Mouse (Mus musculus) embryo, embryonic 10.5 days (tissue): ENCODE data around the gene Ccnl2.
"Not testable (repeated sequence)": the region's sequence is repeated elsewhere in the genome, so short reads cannot be mapped to it uniquely, and the experiment has no call there.

Experiments used
- DNase-seq: peaks from one replicate; pipeline ENCODE4 v3.0.0-alpha.2; 2015; ENCODE audit warnings: low spot score

Gene Ccnl2

GRCm38 (mm10) chr4:155811929-155812664, at the start of gene Ccnl2:
Gene Ccnl2 (plus strand): TSS chr4:155812489.
- DNase-seq = peak; percentile 97

GRCm38 (mm10) chr4:155769496-155769879, 42.8 kb upstream of the Ccnl2 start:
- DNase-seq = no peak

- peak; percentile 93 for DNase-seq
Observed at GRCm38 (mm10) chr4:155769880-155770512, 42.3 kb upstream of the Ccnl2 start.

GRCm38 (mm10) chr4:155770626-155771025, 41.7 kb upstream of the Ccnl2 start:
- DNase-seq = no peak

- DNase-seq = no peak
Observed at GRCm38 (mm10) chr4:155771706-155772105, 40.6 kb upstream of the Ccnl2 start.

GRCm38 (mm10) chr4:155772786-155773185, 39.5 kb upstream of the Ccnl2 start:
- no peak for DNase-seq

GRCm38 (mm10) chr4:155773335-155774078, 38.8 kb upstream of the Ccnl2 start:
- DNase-seq = no peak

- DNase-seq = peak; percentile 89
Observed at GRCm38 (mm10) chr4:155774280-155774754, 38.0 kb upstream of the Ccnl2 start, which contains the start of gene Vwa1. Gene Vwa1 (minus strand): TSS chr4:155774698.

GRCm38 (mm10) chr4:155774971-155775740, 37.1 kb upstream of the Ccnl2 start:
- DNase-seq = no peak

- no peak for DNase-seq
Observed at GRCm38 (mm10) chr4:155775855-155776254, 36.4 kb upstream of the Ccnl2 start.

- DNase-seq = peak; percentile 76
Observed at GRCm38 (mm10) chr4:155776704-155777335, 35.5 kb upstream of the Ccnl2 start.

- DNase-seq = no peak
Observed at GRCm38 (mm10) chr4:155777816-155778215, 34.5 kb upstream of the Ccnl2 start.

GRCm38 (mm10) chr4:155779498-155779897, 32.8 kb upstream of the Ccnl2 start:
- no peak for DNase-seq

- DNase-seq = peak; percentile 50
Observed at GRCm38 (mm10) chr4:155780895-155781294, 31.4 kb upstream of the Ccnl2 start.

GRCm38 (mm10) chr4:155783486-155784080, 28.7 kb upstream of the Ccnl2 start:
- no peak for DNase-seq

- DNase-seq = peak; percentile 90
Observed at GRCm38 (mm10) chr4:155784081-155784701, 28.1 kb upstream of the Ccnl2 start.

- DNase-seq = no peak
Observed at GRCm38 (mm10) chr4:155785246-155785645, 27.0 kb upstream of the Ccnl2 start.

- DNase-seq = no peak
Observed at GRCm38 (mm10) chr4:155785819-155786218, 26.5 kb upstream of the Ccnl2 start, which contains the start of gene Tmem88b. Gene Tmem88b (minus strand): TSS chr4:155785874.

- no peak for DNase-seq
Observed at GRCm38 (mm10) chr4:155788300-155788699, 24.0 kb upstream of the Ccnl2 start.

- not testable (repeated sequence) for DNase-seq
Observed at GRCm38 (mm10) chr4:155788833-155789232, 23.5 kb upstream of the Ccnl2 start.
